Mouse (Mus musculus) stomach, embryonic 15.5 days (tissue): ENCODE results near the gene Pfn4. TPM values are rescaled to one million over a fixed set of nuclear protein-coding genes. Genes with fewer than 3 reads are reported as not detected.
A peak's percentile ranks its signal among the peaks of the same experiment; 100 is the strongest.
"Not testable (repeated sequence)": the region's sequence is repeated elsewhere in the genome, so short reads cannot be mapped to it uniquely, and the experiment has no call there.

Experiments used
- ATAC-seq: fragments of 200-750 bp; cut with Nextera tagmentation; 2 replicates; pipeline ENCODE4 v1.8.0; 2017; ENCODE audit warnings: low read depth, moderate number of reproducible peaks, moderate TSS enrichment; ENCODE audit not compliant: insufficient read depth, low FRiP score
- H3K27ac ChIP-seq: fragments of 300-500 bp; sonication (generic); 2 replicates; pipeline ENCODE4 v1.5.1; 2015; ENCODE audit warnings: mild to moderate bottlenecking, inconsistent platforms
- H3K27me3 ChIP-seq: fragments of 300-500 bp; sonication (generic); replicated peaks from 2 replicates; pipeline ENCODE4 v1.6.1; 2015; ENCODE audit warnings: inconsistent platforms
- H3K36me3 ChIP-seq: fragments of 300-500 bp; sonication (generic); 2 replicates; pipeline ENCODE4 v1.6.1; 2015; ENCODE audit warnings: inconsistent platforms
- H3K4me1 ChIP-seq: fragments of 300-500 bp; sonication (generic); 2 replicates; pipeline ENCODE4 v1.6.1; 2015; ENCODE audit warnings: inconsistent platforms
- H3K4me2 ChIP-seq: fragments of 300-500 bp; sonication (generic); 2 replicates; pipeline ENCODE4 v1.6.1; 2015; ENCODE audit warnings: mild to moderate bottlenecking, inconsistent platforms
- H3K4me3 ChIP-seq: fragments of 300-500 bp; sonication (generic); replicated peaks from 2 replicates; pipeline ENCODE4 v1.5.1; 2015; ENCODE audit warnings: inconsistent platforms
- H3K9ac ChIP-seq: fragments of 300-500 bp; sonication (generic); 2 replicates; pipeline ENCODE4 v1.6.1; 2015; ENCODE audit warnings: inconsistent platforms
- H3K9me3 ChIP-seq: fragments of 300-500 bp; sonication (generic); 2 replicates; pipeline ENCODE4 v1.6.1; 2016; ENCODE audit warnings: inconsistent platforms
- WGBS: fragments of 180-500 bp; shearing (Covaris S2); methylation state at CpG from one replicate; pipeline ENCODE4 v1.1.7; 2015; 5-methylcytosine and 5-hydroxymethylcytosine counted together
- polyA plus RNA-seq: library from polyadenylated mRNA; unstranded; fragments of >200 nt; fragmentation: Nextera tagmentation; extraction: Ambion mirVana; gene quantifications from 2 replicates; pipeline ENCODE4 v1.2.1, GENCODE M21; 2015

Gene Pfn4
- polyA plus RNA-seq, 1 experiment from 2014 or later: 2.0 TPM

DNA sequence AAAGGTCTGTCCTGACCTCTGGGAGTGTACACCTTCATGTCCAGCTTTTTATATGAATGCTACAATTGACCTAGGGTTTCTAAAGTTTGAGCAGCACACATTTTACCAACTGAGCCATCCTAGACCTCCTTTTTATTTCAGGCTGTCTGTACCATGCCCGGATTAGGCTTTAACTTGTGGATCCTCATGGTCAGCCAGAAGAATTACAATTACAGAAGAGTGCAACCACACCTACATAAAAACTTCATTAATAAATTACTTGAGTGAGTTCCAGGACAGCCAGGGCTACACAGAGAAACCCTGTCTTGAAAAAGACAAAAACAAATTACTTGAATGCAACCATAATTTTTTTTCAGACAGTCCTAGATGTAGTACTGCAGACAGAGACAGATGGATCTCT is 11.8 kb upstream of the Pfn4 start:
- Histone ChIP-seq H3K4me2 (no peak overlapping the region), H3K9ac (no peak overlapping the region), H3K36me3 (no peaks in the 10 kb centered on the region), H3K4me1 (no peaks in the 10 kb centered on the region), H3K27ac (no peak overlapping the region), H3K27me3 (no peaks in the 10 kb centered on the region), H3K4me3 (no peak overlapping the region), H3K9me3 (no peaks in the 10 kb centered on the region)
- no peak for ATAC-seq
- WGBS: 84% methylated on average over 1 of the region's 1 CpGs

DNA sequence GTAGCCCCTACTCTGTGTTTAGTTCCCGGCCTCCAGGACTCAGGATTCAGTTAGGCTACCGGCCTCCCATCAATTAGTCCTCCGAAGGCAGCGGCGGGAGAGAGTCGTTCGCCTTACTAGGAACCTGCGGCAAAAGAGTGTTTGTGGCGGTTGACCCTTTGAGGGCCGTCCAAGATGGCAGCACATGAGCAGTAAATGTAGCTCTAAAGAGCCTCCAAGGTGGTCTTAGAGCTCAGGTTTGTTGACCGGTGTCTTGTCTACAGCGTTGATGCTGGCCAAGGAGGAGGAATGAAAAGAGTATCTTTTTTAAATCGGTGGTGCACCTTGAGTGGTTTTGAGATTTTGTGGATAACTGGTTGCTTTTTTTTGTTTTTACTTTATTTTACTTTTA is 506 bp downstream of the Pfn4 start:
- H3K4me2 ChIP-seq: peak overlapping the region; percentile 87
- ATAC-seq: no peak; the same call in 1 of the 2 replicates

DNA sequence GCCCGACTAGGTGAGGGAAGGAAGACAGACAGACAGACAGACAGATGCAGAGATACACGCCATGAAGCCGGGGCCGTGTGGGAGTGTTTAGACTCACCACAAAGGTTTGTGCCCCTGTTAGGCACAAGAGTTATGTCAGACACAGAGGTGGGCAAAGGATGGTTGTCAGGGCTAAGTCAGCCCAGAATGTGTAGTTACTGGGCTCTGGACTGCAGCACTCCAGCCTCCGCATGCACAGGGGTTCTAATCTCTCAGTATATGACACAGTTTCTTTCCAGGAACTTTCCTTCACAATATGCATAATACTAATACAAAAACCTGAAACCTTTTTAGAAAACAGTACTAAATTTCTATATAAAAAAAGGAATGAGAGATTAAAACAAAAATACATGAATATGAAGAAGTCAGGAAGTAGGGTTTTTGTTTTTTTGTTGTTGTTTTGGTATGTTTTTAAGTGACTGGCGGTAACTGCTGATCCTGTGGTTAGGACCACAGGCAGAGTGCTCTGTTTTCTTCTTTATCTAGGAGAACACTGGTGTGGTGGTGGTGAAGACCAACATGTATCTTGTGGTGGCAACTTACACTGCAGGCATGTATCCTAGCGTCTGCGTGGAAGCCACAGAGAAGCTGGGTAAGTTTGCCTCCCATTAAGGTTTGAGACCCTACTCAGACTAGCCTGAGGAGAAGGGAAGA is 6.2 kb downstream of the Pfn4 start:
- no peaks in the 10 kb centered on the region for H3K27me3 ChIP-seq
- WGBS: 82% methylated on average over 8 of the region's 8 CpGs
- no peaks in the 10 kb centered on the region for H3K4me1 ChIP-seq
- H3K4me2 ChIP-seq: no peak overlapping the region
- H3K36me3 ChIP-seq: no peaks in the 10 kb centered on the region
- H3K27ac ChIP-seq: no peak overlapping the region
- ATAC-seq: no peak
- H3K9me3 ChIP-seq: no peaks in the 10 kb centered on the region
- no peak overlapping the region for H3K9ac ChIP-seq
- H3K4me3 ChIP-seq: no peak overlapping the region

More for the DNA sequence above, 506 bp downstream of the Pfn4 start:
- 0 out of 2 replicates have a peak, but pooled peaks cover 3% of the 10 kb centered on the region for H3K4me1 ChIP-seq
- H3K9ac ChIP-seq: peak overlapping the region; percentile 68; the same call in 1 of the 2 replicates
- H3K4me3 ChIP-seq: peak overlapping the region; percentile 73
- H3K27ac ChIP-seq: peak overlapping the region; percentile 86; the same call in 1 of the 2 replicates
- no peaks in the 10 kb centered on the region for H3K36me3 ChIP-seq
- no peaks in the 10 kb centered on the region for H3K27me3 ChIP-seq
- H3K9me3 ChIP-seq: no peaks in the 10 kb centered on the region
- WGBS: 21% methylated on average over 13 of the region's 13 CpGs

DNA sequence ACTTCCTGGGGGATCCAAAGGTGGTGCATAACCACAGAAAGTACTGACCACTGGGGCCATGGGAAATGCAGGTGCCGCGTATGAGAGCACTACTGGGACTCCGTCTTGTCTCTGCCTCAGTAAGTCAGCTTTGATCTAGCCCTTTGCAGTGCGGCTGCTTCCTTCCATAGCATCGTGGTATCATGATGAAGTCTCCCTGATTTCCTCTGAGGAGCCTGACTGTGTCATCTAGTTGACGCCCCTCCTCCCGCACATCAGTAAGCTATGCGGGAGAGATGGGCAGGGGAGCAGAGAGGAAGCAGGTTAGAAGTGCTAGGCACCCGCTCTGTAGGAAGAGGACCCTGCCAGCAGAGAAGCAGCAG is 6.7 kb downstream of the Pfn4 start:
- ATAC-seq: no peak
- Histone ChIP-seq H3K36me3 (no peaks in the 10 kb centered on the region), H3K27me3 (no peaks in the 10 kb centered on the region), H3K9ac (no peak overlapping the region), H3K4me1 (no peaks in the 10 kb centered on the region), H3K27ac (no peak overlapping the region), H3K4me3 (no peak overlapping the region), H3K4me2 (no peak overlapping the region), H3K9me3 (no peaks in the 10 kb centered on the region)
- WGBS: 67% methylated on average over 9 of the region's 9 CpGs

DNA sequence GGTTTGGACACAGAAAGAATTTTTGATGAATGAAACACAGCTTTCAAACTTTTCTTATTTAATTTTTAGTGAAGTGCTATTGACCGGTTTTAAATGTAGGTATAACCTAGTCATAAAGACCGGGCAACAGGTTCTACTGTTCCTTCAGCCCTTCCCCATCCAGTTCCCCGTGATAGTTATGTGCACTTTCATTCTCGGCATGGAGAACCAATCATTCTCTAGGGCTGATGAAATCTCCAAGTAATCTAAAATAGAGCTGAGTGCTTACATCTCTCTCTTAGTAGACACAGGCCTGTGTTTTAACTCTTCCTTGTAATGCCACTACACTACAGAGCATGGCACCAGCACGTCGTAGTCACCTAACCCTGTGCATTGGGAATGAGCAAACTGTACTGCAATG is 8.9 kb downstream of the Pfn4 start:
- ATAC-seq: no peak
- Histone ChIP-seq H3K9me3 (no peaks in the 10 kb centered on the region), H3K27ac (no peak overlapping the region), H3K4me3 (no peak overlapping the region), H3K9ac (no peak overlapping the region), H3K4me2 (no peak overlapping the region), H3K27me3 (no peaks in the 10 kb centered on the region), H3K36me3 (no peaks in the 10 kb centered on the region), H3K4me1 (no peaks in the 10 kb centered on the region)
- WGBS: 85% methylated on average over 6 of the region's 6 CpGs

DNA sequence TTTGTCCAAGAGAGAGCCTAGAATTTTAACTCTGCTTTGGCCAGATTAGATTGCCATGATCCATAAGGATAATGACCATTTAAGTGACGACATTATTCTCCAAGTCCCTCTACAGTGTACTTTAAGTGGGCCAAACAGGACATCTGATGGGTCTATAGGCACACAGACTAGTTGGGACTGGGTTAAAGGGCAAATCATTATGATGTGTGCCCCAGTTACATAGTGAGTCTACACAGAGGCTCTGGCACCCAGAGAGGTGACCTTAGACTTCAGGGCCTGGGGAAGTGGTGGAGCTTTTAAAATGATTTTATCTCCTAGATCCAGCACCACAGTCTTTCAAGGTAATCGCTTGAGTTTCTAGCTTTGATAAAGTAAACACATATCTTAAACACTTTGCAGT is 11.4 kb downstream of the Pfn4 start:
- no peak overlapping the region for H3K4me3 ChIP-seq
- 39% methylated on average over 2 of the region's 2 CpGs for WGBS
- no peak overlapping the region for H3K27ac ChIP-seq
- no peaks in the 10 kb centered on the region for H3K9me3 ChIP-seq
- no peak overlapping the region for H3K4me2 ChIP-seq
- ATAC-seq: no peak
- H3K9ac ChIP-seq: no peak overlapping the region
- no peaks in the 10 kb centered on the region for H3K27me3 ChIP-seq
- H3K4me1 ChIP-seq: no peaks in the 10 kb centered on the region
- no peaks in the 10 kb centered on the region for H3K36me3 ChIP-seq

DNA sequence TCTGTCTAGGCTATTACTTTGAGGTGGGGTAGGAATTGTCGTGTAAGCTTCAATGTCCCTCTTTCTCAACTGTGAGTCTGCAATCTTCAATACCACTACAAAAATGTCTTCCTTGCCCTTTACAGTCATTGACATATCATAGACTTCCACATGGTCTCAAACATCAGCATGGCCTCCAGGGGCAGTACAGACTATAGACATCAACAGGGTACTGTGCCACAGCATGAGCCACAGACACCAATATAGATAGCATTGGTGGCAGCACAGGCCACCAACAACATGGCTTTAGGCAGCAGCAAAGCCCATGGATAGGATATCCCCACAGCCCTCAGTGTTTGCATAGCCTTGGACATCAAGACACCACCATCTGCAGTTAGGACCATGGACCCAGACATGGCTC is 12.4 kb downstream of the Pfn4 start:
- 89% methylated on average over 1 of the region's 1 CpGs for WGBS
- ATAC-seq: no peak

DNA sequence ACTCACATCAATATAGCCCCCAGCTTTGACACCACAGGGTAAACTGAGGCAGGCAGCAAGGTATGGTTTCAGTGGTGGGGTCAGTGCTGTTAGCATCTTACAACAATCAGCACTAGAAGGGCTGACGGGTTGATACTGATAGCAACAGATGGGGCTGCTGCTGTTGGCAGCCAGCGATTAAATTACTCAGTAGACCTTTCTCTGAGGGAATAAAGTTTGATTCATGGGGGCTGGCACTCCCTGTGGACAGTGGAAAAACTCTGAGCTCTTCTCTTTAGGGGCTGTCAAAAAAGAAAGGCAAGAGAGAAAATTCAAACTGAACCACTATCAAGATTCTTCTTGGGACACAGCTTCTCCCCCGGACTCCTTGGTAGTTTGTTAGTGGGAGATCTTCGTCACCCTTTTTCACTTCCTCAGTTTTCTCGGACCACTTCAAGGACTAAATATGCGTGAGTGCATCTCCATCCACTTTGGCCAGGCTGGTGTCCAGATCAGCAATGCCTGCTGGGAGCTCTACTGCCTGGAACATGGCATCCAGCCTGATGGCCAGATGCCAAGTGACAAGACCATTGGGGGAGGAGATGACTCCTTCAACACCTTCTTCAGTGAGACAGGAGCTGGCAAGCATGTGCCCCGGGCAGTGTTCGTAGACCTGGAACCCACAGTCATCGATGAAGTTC is 13.0 kb downstream of the Pfn4 start:
- H3K36me3 ChIP-seq, H3K4me3 ChIP-seq: not testable (repeated sequence)
- 81% methylated on average over 9 of the region's 9 CpGs for WGBS

More for the DNA sequence above, 12.4 kb downstream of the Pfn4 start:
- H3K36me3 ChIP-seq: no peaks in the 10 kb centered on the region
- H3K9me3 ChIP-seq: no peaks in the 10 kb centered on the region
- H3K4me1 ChIP-seq: no peaks in the 10 kb centered on the region
- no peak overlapping the region for H3K27ac ChIP-seq
- H3K4me3 ChIP-seq: no peak overlapping the region
- H3K27me3 ChIP-seq: no peaks in the 10 kb centered on the region
- no peak overlapping the region for H3K9ac ChIP-seq
- H3K4me2 ChIP-seq: no peak overlapping the region

DNA sequence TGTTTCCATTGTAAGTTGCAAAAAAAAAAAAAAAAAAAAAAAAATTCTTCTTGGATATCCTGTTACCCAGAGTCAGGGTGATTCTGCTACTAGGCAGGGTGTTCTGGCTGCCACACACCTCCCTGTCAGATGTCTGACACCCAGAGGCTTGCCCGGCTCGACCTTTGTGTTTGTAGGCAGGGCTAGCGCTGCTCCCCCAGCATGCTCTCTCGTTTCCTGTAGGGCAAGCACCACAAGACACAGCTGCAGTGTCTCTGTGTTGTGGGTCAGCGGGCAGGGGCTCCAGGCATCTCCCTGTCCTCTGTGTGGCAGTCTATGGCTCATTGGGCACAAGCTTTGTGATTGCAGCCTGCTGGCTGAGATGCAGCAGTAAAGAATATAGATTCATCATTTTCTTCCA is 14.8 kb downstream of the Pfn4 start:
- Histone ChIP-seq H3K4me1 (no peaks in the 10 kb centered on the region), H3K9ac (no peak overlapping the region), H3K27me3 (no peaks in the 10 kb centered on the region), H3K9me3 (no peaks in the 10 kb centered on the region), H3K4me3 (no peak overlapping the region), H3K4me2 (no peak overlapping the region), H3K36me3 (no peaks in the 10 kb centered on the region), H3K27ac (no peak overlapping the region)
- 59% methylated on average over 5 of the region's 5 CpGs for WGBS
- ATAC-seq: no peak

More for the DNA sequence above, 13.0 kb downstream of the Pfn4 start:
- not testable (repeated sequence) for H3K27me3 ChIP-seq, ATAC-seq, H3K4me2 ChIP-seq, H3K9me3 ChIP-seq, H3K9ac ChIP-seq, H3K27ac ChIP-seq, H3K4me1 ChIP-seq

DNA sequence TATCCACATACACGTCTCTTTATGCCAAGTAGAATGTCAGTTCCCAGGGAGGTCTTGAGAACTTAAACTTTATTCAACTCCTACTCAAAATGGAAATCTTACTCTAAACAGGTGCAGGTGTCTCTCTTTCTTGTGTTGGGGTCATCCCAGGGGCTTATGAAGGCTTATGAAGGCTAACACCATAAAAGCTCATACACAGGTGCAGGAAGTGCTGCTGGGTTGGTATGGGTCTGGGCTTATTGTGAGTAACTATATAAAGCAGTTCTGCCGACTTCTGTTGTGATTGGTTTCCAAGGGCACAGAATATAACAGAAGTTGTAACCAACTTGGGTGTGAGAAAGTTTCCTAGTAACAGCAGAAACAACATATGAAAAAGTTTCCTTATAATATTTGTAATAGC is 15.6 kb downstream of the Pfn4 start:
- H3K36me3 ChIP-seq: no peaks in the 10 kb centered on the region
- no peak overlapping the region for H3K9ac ChIP-seq
- no peaks in the 10 kb centered on the region for H3K9me3 ChIP-seq
- no peak for ATAC-seq
- WGBS: 58% methylated on average over 2 of the region's 2 CpGs
- H3K4me1 ChIP-seq: no peaks in the 10 kb centered on the region
- no peak overlapping the region for H3K4me3 ChIP-seq
- H3K27ac ChIP-seq: no peak overlapping the region
- H3K27me3 ChIP-seq: no peaks in the 10 kb centered on the region
- H3K4me2 ChIP-seq: no peak overlapping the region

DNA sequence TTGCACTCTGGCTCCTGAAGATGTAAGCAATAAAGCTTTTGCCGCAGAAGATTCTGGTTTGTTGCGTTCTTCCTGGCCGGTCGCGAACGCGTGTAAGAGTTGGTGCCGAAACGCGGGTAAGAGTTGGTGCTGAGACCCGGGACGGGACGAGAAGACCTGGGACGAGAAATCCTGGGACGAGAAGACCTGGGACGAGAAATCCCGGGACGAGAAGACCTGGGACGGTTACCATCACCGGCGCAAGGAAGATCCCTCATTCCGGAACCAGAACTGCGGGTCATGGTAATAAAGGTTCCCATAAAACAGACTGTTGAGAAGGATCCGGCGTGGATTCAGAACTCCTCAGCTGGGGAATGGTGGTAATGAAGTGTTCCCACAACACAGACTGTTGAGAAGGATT is 19.3 kb downstream of the Pfn4 start:
- not testable (repeated sequence) for H3K4me1 ChIP-seq, ATAC-seq
- 95% methylated on average over 25 of the region's 25 CpGs for WGBS

DNA sequence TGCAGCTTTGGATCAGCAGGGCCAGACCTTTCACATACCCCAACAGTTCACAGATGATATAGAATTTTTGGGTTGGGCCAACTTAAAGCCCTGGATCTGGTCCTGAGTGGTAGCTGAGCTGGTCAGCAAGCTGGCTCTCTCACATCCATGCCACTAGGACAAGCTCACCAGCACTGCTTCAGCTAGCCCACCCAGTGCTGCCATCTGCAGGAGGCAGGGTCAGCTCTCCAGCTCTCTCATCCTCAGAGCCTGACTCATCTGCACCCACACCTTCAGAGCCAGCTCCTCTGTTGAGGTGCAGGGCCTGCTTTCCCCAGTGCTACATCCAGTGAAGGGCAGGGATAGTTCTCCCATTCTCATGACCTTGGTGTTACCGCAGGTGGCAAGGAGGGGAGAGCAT is 24.9 kb downstream of the Pfn4 start:
- no peaks in the 10 kb centered on the region for H3K36me3 ChIP-seq
- H3K4me3 ChIP-seq: no peak overlapping the region
- no peak for ATAC-seq
- no peaks in the 10 kb centered on the region for H3K27me3 ChIP-seq
- no peak overlapping the region for H3K27ac ChIP-seq
- WGBS: 71% methylated on average over 1 of the region's 1 CpGs
- no peaks in the 10 kb centered on the region for H3K4me1 ChIP-seq
- H3K9ac ChIP-seq: no peak overlapping the region
- no peak overlapping the region for H3K4me2 ChIP-seq
- no peaks in the 10 kb centered on the region for H3K9me3 ChIP-seq

More for the DNA sequence above, 19.3 kb downstream of the Pfn4 start:
- not testable (repeated sequence) for H3K9me3 ChIP-seq, H3K4me2 ChIP-seq, H3K4me3 ChIP-seq, H3K36me3 ChIP-seq, H3K9ac ChIP-seq, H3K27ac ChIP-seq, H3K27me3 ChIP-seq
